ENCODE assay signal across 8 mouse cellular contexts in genomic region chr19:5424782-5425741, GRCm38 (mm10). TPM values are rescaled to one million over a fixed set of nuclear protein-coding genes. Genes with fewer than 3 reads are reported as not detected.
DNase-seq lines count a peak whose midpoint lies in the region; ATAC-seq and TF ChIP-seq lines count a peak whose summit lies in the region.

Gene Drap1, minus strand, starts transcription at chr19:5424979.
Gene AI837181, plus strand, starts transcription at chr19:5425144.

- peaks cover 16% of the 10 kb centered on the region; the same call in 1 of the 2 replicates for H3K4me1 ChIP-seq in bone marrow macrophage, adult 2 months (ENCODE audit: control insufficient read depth, insufficient read depth, low read length)
- peaks cover 12% of the 10 kb centered on the region for H3K4me1 ChIP-seq in embryonic fibroblast, embryonic 13.5 days (ENCODE audit: control insufficient read depth, insufficient read depth, low read length)
- peaks cover 30% of the 10 kb centered on the region for H3K4me1 ChIP-seq in heart, embryonic 10.5 days
- peaks cover 38% of the 10 kb centered on the region for H3K4me1 ChIP-seq in kidney, embryonic 15.5 days

- TF ChIP-seq POLR2A in bone marrow macrophage, adult 2 months (IDR thresholded peaks at IDR 0.05; ENCODE audit: borderline replicate concordance, low read depth, low read length) = no peak
- peak; percentile 67 for TF ChIP-seq POLR2A in embryonic fibroblast, embryonic 13.5 days (IDR thresholded peaks at IDR 0.05; ENCODE audit: low read depth, low read length)

- H3K27me3 ChIP-seq in heart, embryonic 10.5 days (ENCODE audit: insufficient read depth, poor library complexity, severe bottlenecking) = no peaks in the 10 kb centered on the region
- H3K27me3 ChIP-seq in kidney, embryonic 15.5 days = no peaks in the 10 kb centered on the region

- peak within 1 kb of the TSS; percentile 79 for H3K27ac ChIP-seq in bone marrow macrophage, adult 2 months (ENCODE audit: insufficient read depth, low read depth, low read length)
- H3K27ac ChIP-seq in embryonic fibroblast, embryonic 13.5 days (ENCODE audit: insufficient read depth, low read length) = peak within 1 kb of the TSS; percentile 86
- peak within 1 kb of the TSS; percentile 95 for H3K27ac ChIP-seq in heart, embryonic 10.5 days
- H3K27ac ChIP-seq in kidney, embryonic 15.5 days = peak within 1 kb of the TSS; percentile 95

- peak; percentile 92 for ATAC-seq in kidney, embryonic 15.5 days (replicated peaks; ENCODE audit: low FRiP score)
- ATAC-seq in monocyte, adult 5-6 weeks (replicated peaks; ENCODE audit: insufficient number of reproducible peaks, low FRiP score, low TSS enrichment, poor library complexity, severe bottlenecking) = peak; percentile 66

- H3K4me2 ChIP-seq in kidney, embryonic 15.5 days = peak within 1 kb of the TSS; percentile 79

- no peak for TF ChIP-seq CTCF in bone marrow macrophage, adult 2 months (IDR thresholded peaks at IDR 0.05; ENCODE audit: low read depth, low read length)
- no peak for TF ChIP-seq CTCF in embryonic fibroblast, embryonic 13.5 days (IDR thresholded peaks at IDR 0.05; ENCODE audit: borderline replicate concordance, insufficient read depth, low read length)

- DNase-seq in A20 (ENCODE audit: low read depth, low spot score) = peak; percentile 99
- DNase-seq in heart, embryonic 10.5 days (ENCODE audit: low spot score) = peak; percentile 99
- peak; percentile 99 for DNase-seq in liver
- peak; percentile 97 to 98 for DNase-seq in spleen, postnatal 4 days (ENCODE audit: low spot score in 2 of 2)

- H3K9ac ChIP-seq in kidney, embryonic 15.5 days = peak within 1 kb of the TSS; percentile 90

- no peaks in the 10 kb centered on the region for H3K9me3 ChIP-seq in heart, embryonic 10.5 days
- no peaks in the 10 kb centered on the region for H3K9me3 ChIP-seq in kidney, embryonic 15.5 days (replicated peaks)

- peak within 1 kb of the TSS; percentile 98 for H3K4me3 ChIP-seq in bone marrow macrophage, adult 2 months (ENCODE audit: insufficient read depth, low read length)
- peak within 1 kb of the TSS; percentile 93 for H3K4me3 ChIP-seq in embryonic fibroblast, embryonic 13.5 days (ENCODE audit: insufficient read depth, low read length)
- peak within 1 kb of the TSS; percentile 84 for H3K4me3 ChIP-seq in heart, embryonic 10.5 days
- peak within 1 kb of the TSS; percentile 86 for H3K4me3 ChIP-seq in kidney, embryonic 15.5 days (replicated peaks)

- H3K36me3 ChIP-seq in heart, embryonic 10.5 days = peaks cover 46% of the 10 kb centered on the region
- peaks cover 44% of the 10 kb centered on the region for H3K36me3 ChIP-seq in kidney, embryonic 15.5 days

- WGBS in heart, embryonic 10.5 days = under 1% methylated on average over 73 of the region's 87 CpGs
- under 1% methylated on average over 80 of the region's 87 CpGs for WGBS in kidney, embryonic 15.5 days

RNA-seq across cellular contexts. Expression of gene Drap1, which starts in this region (rescaled TPM):
- 160 and 167 TPM in 2 replicates for polyA plus RNA-seq in bone marrow macrophage, adult 2 months (2012; ENCODE audit: insufficient read depth, insufficient read length, missing spikeins)
- 152 and 169 TPM in 2 replicates for polyA plus RNA-seq in embryonic fibroblast, embryonic 13.5 days (2011; ENCODE audit: insufficient read length, low read depth, missing spikeins)
- polyA plus RNA-seq in heart, embryonic 10.5 days (2016; fragmentation: Nextera tagmentation; extraction: Ambion mirVana) = 173 and 209 TPM in 2 replicates
- polyA plus RNA-seq in kidney, embryonic 15.5 days (2015; fragmentation: Nextera tagmentation; extraction: Ambion mirVana) = 248 and 250 TPM in 2 replicates
- total RNA-seq in monocyte, adult 5-6 weeks (2017) = 111 to 135 TPM (median 121 TPM) in 3 replicates

RNA-seq across cellular contexts. Expression of gene AI837181, which starts in this region (rescaled TPM):
- 47.5 and 53.7 TPM in 2 replicates for polyA plus RNA-seq in bone marrow macrophage, adult 2 months (2012; ENCODE audit: insufficient read depth, insufficient read length, missing spikeins)
- 47.2 and 48.3 TPM in 2 replicates for polyA plus RNA-seq in embryonic fibroblast, embryonic 13.5 days (2011; ENCODE audit: insufficient read length, low read depth, missing spikeins)
- 39.3 and 49.1 TPM in 2 replicates for polyA plus RNA-seq in heart, embryonic 10.5 days (2016; fragmentation: Nextera tagmentation; extraction: Ambion mirVana)
- 54.2 and 59.0 TPM in 2 replicates for polyA plus RNA-seq in kidney, embryonic 15.5 days (2015; fragmentation: Nextera tagmentation; extraction: Ambion mirVana)
- total RNA-seq in monocyte, adult 5-6 weeks (2017) = 10.6 to 20.5 TPM (median 14.0 TPM) in 3 replicates

Comparison
In these comparisons a context has a peak if more than half of its experiments do, and no peak if none do; other contexts are left out.
1. Peak in every context shown above with its lines: DNase-seq, ATAC-seq, H3K4me3 ChIP-seq and H3K27ac ChIP-seq.